Mouse (Mus musculus) right cerebral cortex, postnatal 4 days (tissue): ENCODE measurements around the gene Il4i1.
A peak's percentile ranks its signal among the peaks of the same experiment; 100 is the strongest.

ENCODE experiments used
- DNase-seq: peaks from one replicate; pipeline ENCODE4 v3.0.0-alpha.2; 2022

The Il4i1 gene

GRCm38 (mm10) chr7:44850146-44850545 lies 34.0 kb downstream of the Il4i1 start:
- peak; percentile 83 for DNase-seq

GRCm38 (mm10) chr7:44850789-44851624 lies 34.8 kb downstream of the Il4i1 start:
- DNase-seq, result no peak

- no peak for DNase-seq
These were observed 35.5 kb downstream of the Il4i1 start for GRCm38 (mm10) chr7:44851625-44852234.

GRCm38 (mm10) chr7:44852259-44853027 lies 36.3 kb downstream of the Il4i1 start:
- DNase-seq, result no peak

- DNase-seq, result no peak
These were observed 36.9 kb downstream of the Il4i1 start for GRCm38 (mm10) chr7:44853065-44853464.

- DNase-seq, result no peak
These were observed 37.6 kb downstream of the Il4i1 start for GRCm38 (mm10) chr7:44853596-44854355.

- DNase-seq, result peak; percentile 68
These were observed 38.3 kb downstream of the Il4i1 start for GRCm38 (mm10) chr7:44854356-44855031.

- no peak for DNase-seq
These were observed 38.8 kb downstream of the Il4i1 start for GRCm38 (mm10) chr7:44855036-44855435.

- no peak for DNase-seq
These were observed 40.2 kb downstream of the Il4i1 start for GRCm38 (mm10) chr7:44856265-44856916.

GRCm38 (mm10) chr7:44857042-44857552 lies 40.9 kb downstream of the Il4i1 start, which contains the start of gene Pnkp:
TSS of gene Pnkp (plus strand) at chr7:44857139.
- peak; percentile 86 for DNase-seq

GRCm38 (mm10) chr7:44857905-44858304 lies 41.7 kb downstream of the Il4i1 start:
- DNase-seq, result no peak

- DNase-seq, result no peak
These were observed 43.7 kb downstream of the Il4i1 start for GRCm38 (mm10) chr7:44859896-44860295.

- peak; percentile 83 for DNase-seq
These were observed 44.6 kb downstream of the Il4i1 start for GRCm38 (mm10) chr7:44860576-44861428.

- DNase-seq, result no peak
These were observed 45.2 kb downstream of the Il4i1 start for GRCm38 (mm10) chr7:44861429-44861816.

- DNase-seq, result no peak
These were observed 46.2 kb downstream of the Il4i1 start for GRCm38 (mm10) chr7:44862434-44862833.

- no peak for DNase-seq
These were observed 47.0 kb downstream of the Il4i1 start for GRCm38 (mm10) chr7:44863210-44863609.

- no peak for DNase-seq
These were observed 47.9 kb downstream of the Il4i1 start for GRCm38 (mm10) chr7:44863982-44864494.

GRCm38 (mm10) chr7:44864595-44865542 lies 48.7 kb downstream of the Il4i1 start:
- DNase-seq, result no peak
